Mouse (Mus musculus): ENCODE data around the gene Ttc21a. TPM values are rescaled to one million over a fixed set of nuclear protein-coding genes. Genes with fewer than 3 reads are reported as not detected.

The Ttc21a gene
- polyA plus RNA-seq, 1 experiment from 2014 or later: 0.03 TPM

- Histone ChIP-seq H3K27ac (no peak overlapping the region), H3K36me3 (ENCODE audit: insufficient read depth, low read length) (no peaks in the 10 kb centered on the region), H3K4me2 (ENCODE audit: low read length) (no peak overlapping the region), H3K9me3 (replicated peaks; ENCODE audit: low read length) (no peaks in the 10 kb centered on the region), H3K27me3 (ENCODE audit: insufficient read depth, low read length) (no peaks in the 10 kb centered on the region), H3K4me3 (replicated peaks; ENCODE audit: low read depth, low read length) (no peak overlapping the region), H3K4me1 (replicated peaks; ENCODE audit: insufficient read depth, low read length) (0 out of 2 replicates have a peak, but pooled peaks cover 4% of the 10 kb centered on the region), H3K9ac (ENCODE audit: low read depth, low read length) (no peak overlapping the region)
- TF ChIP-seq CTCF (IDR thresholded peaks at IDR 0.05; ENCODE audit: low read depth): no peak
- 78% methylated on average over 5 of the region's 5 CpGs for WGBS
- DNase-seq (ENCODE audit: low spot score) (no peak), ATAC-seq (replicated peaks; ENCODE audit: low FRiP score, low read depth) (no peak)
These were observed 75.4 kb downstream of the Ttc21a start for GRCm38 (mm10) chr9:120012781-120013180.

- H3K4me3 ChIP-seq (replicated peaks; ENCODE audit: low read depth, low read length): no peak overlapping the region
- H3K9me3 ChIP-seq (replicated peaks; ENCODE audit: low read length): no peaks in the 10 kb centered on the region
- H3K27me3 ChIP-seq (ENCODE audit: insufficient read depth, low read length): no peaks in the 10 kb centered on the region
- no peaks in the 10 kb centered on the region for H3K36me3 ChIP-seq (ENCODE audit: insufficient read depth, low read length)
- H3K27ac ChIP-seq: no peak overlapping the region
- no peak overlapping the region for H3K9ac ChIP-seq (ENCODE audit: low read depth, low read length)
- no peak for TF ChIP-seq CTCF (IDR thresholded peaks at IDR 0.05; ENCODE audit: low read depth)
- H3K4me1 ChIP-seq (replicated peaks; ENCODE audit: insufficient read depth, low read length): 0 out of 2 replicates have a peak, but pooled peaks cover 4% of the 10 kb centered on the region
- WGBS: 74% methylated on average over 11 of the region's 11 CpGs
- DNase-seq (ENCODE audit: low spot score): no peak
- no peak for ATAC-seq (replicated peaks; ENCODE audit: low FRiP score, low read depth)
- H3K4me2 ChIP-seq (ENCODE audit: low read length): no peak overlapping the region
These were observed 75.9 kb downstream of the Ttc21a start for GRCm38 (mm10) chr9:120013251-120013820.

GRCm38 (mm10) chr9:120014828-120015227, 77.4 kb downstream of the Ttc21a start:
- no peak overlapping the region for H3K4me2 ChIP-seq (ENCODE audit: low read length)
- no peak for TF ChIP-seq CTCF (IDR thresholded peaks at IDR 0.05; ENCODE audit: low read depth)

GRCm38 (mm10) chr9:120016956-120017355, 79.5 kb downstream of the Ttc21a start:
- Histone ChIP-seq H3K4me2 (ENCODE audit: low read length) (no peak overlapping the region), H3K9me3 (replicated peaks; ENCODE audit: low read length) (no peaks in the 10 kb centered on the region), H3K9ac (ENCODE audit: low read depth, low read length) (no peak overlapping the region), H3K27me3 (ENCODE audit: insufficient read depth, low read length) (no peaks in the 10 kb centered on the region), H3K4me1 (replicated peaks; ENCODE audit: insufficient read depth, low read length) (no peaks in the 10 kb centered on the region), H3K27ac (no peak overlapping the region), H3K36me3 (ENCODE audit: insufficient read depth, low read length) (no peaks in the 10 kb centered on the region), H3K4me3 (replicated peaks; ENCODE audit: low read depth, low read length) (no peak overlapping the region)
- ATAC-seq (replicated peaks; ENCODE audit: low FRiP score, low read depth) (no peak), DNase-seq (ENCODE audit: low spot score) (no peak)
- no peak for TF ChIP-seq CTCF (IDR thresholded peaks at IDR 0.05; ENCODE audit: low read depth)
- WGBS: 52% methylated on average over 10 of the region's 10 CpGs

More at GRCm38 (mm10) chr9:120014828-120015227, 77.4 kb downstream of the Ttc21a start:
- H3K4me3 ChIP-seq (replicated peaks; ENCODE audit: low read depth, low read length): no peak overlapping the region
- H3K27ac ChIP-seq: no peak overlapping the region
- H3K9ac ChIP-seq (ENCODE audit: low read depth, low read length): no peak overlapping the region
- 0 out of 2 replicates have a peak, but pooled peaks cover 4% of the 10 kb centered on the region for H3K4me1 ChIP-seq (replicated peaks; ENCODE audit: insufficient read depth, low read length)
- DNase-seq (ENCODE audit: low spot score) (no peak), ATAC-seq (replicated peaks; ENCODE audit: low FRiP score, low read depth) (no peak)
- H3K36me3 ChIP-seq (ENCODE audit: insufficient read depth, low read length): no peaks in the 10 kb centered on the region
- no peaks in the 10 kb centered on the region for H3K27me3 ChIP-seq (ENCODE audit: insufficient read depth, low read length)
- 48% methylated on average over 6 of the region's 6 CpGs for WGBS
- no peaks in the 10 kb centered on the region for H3K9me3 ChIP-seq (replicated peaks; ENCODE audit: low read length)

Other genes with a start within 250 kb of the Ttc21a start
- not detected in 2 replicates for gene Scn10a, start 218.3 kb upstream of the Ttc21a start, polyA plus RNA-seq (2015; fragmentation: Nextera tagmentation; extraction: Ambion mirVana)
- 0.07 TPM in 1 of 2 replicates, not detected in the other for gene Scn11a, start 112.2 kb upstream of the Ttc21a start, polyA plus RNA-seq (2015; fragmentation: Nextera tagmentation; extraction: Ambion mirVana)
- 30.8 and 31.1 TPM in 2 replicates for gene Wdr48, start 42.7 kb upstream of the Ttc21a start, polyA plus RNA-seq (2015; fragmentation: Nextera tagmentation; extraction: Ambion mirVana)
- 18.3 and 19.1 TPM in 2 replicates for gene Gorasp1, start within 50 bp of the Ttc21a start, polyA plus RNA-seq (2015; fragmentation: Nextera tagmentation; extraction: Ambion mirVana)
- gene Csrnp1, start 47.1 kb downstream of the Ttc21a start, polyA plus RNA-seq (2015; fragmentation: Nextera tagmentation; extraction: Ambion mirVana): 4.8 and 7.8 TPM in 2 replicates
- 0.04 and 0.16 TPM in 2 replicates for gene Xirp1, start 86.0 kb downstream of the Ttc21a start, polyA plus RNA-seq (2015; fragmentation: Nextera tagmentation; extraction: Ambion mirVana)
- gene Cx3cr1, start 132.3 kb downstream of the Ttc21a start, polyA plus RNA-seq (2015; fragmentation: Nextera tagmentation; extraction: Ambion mirVana): 4.3 and 4.5 TPM in 2 replicates
- not detected in 2 replicates for gene Ccr8, start 154.5 kb downstream of the Ttc21a start, polyA plus RNA-seq (2015; fragmentation: Nextera tagmentation; extraction: Ambion mirVana)
- 21.5 and 21.9 TPM in 2 replicates for gene Slc25a38, start 172.8 kb downstream of the Ttc21a start, polyA plus RNA-seq (2015; fragmentation: Nextera tagmentation; extraction: Ambion mirVana)
- gene Rpsa, start 190.1 kb downstream of the Ttc21a start, polyA plus RNA-seq (2015; fragmentation: Nextera tagmentation; extraction: Ambion mirVana): 1,210 and 1,323 TPM in 2 replicates
- gene Mobp, start 212.1 kb downstream of the Ttc21a start, polyA plus RNA-seq (2015; fragmentation: Nextera tagmentation; extraction: Ambion mirVana): 0.04 TPM in 1 of 2 replicates, not detected in the other